Mouse (Mus musculus) kidney, postnatal 0 days (tissue): ENCODE measurements around the gene Pheta2. TPM values are rescaled to one million over a fixed set of nuclear protein-coding genes. Genes with fewer than 3 reads are reported as not detected.
A peak's percentile ranks its signal among the peaks of the same experiment; 100 is the strongest.

Experiments
- ATAC-seq: fragments of 200-750 bp; cut with Nextera tagmentation; replicated peaks from 2 replicates; pipeline ENCODE4 v1.8.0; 2017; ENCODE audit warnings: low read depth, moderate number of reproducible peaks, moderate TSS enrichment, moderate library complexity; ENCODE audit not compliant: low FRiP score
- DNase-seq: peaks from one replicate; pipeline ENCODE4 v3.0.0-alpha.2; 2016; ENCODE audit warnings: low spot score
- H3K27ac ChIP-seq: fragments of 300-500 bp; sonication (generic); 2 replicates; pipeline ENCODE4 v1.5.1; 2014; ENCODE audit warnings: mild to moderate bottlenecking
- H3K27me3 ChIP-seq: fragments of 300-500 bp; sonication (generic); 2 replicates; pipeline ENCODE4 v1.6.1; 2014; ENCODE audit warnings: low read length, mixed read lengths; ENCODE audit not compliant: insufficient read depth
- H3K36me3 ChIP-seq: fragments of 300-500 bp; sonication (generic); 2 replicates; pipeline ENCODE4 v1.6.1; 2014; ENCODE audit warnings: low read length, mixed read lengths; ENCODE audit not compliant: insufficient read depth
- H3K4me1 ChIP-seq: fragments of 300-500 bp; sonication (generic); replicated peaks from 2 replicates; pipeline ENCODE4 v1.6.1; 2014; ENCODE audit warnings: antibody characterized with exemption, low read length, mixed read lengths; ENCODE audit not compliant: insufficient read depth
- H3K4me2 ChIP-seq: fragments of 300-500 bp; sonication (generic); 2 replicates; pipeline ENCODE4 v1.6.1; 2014; ENCODE audit warnings: mild to moderate bottlenecking, low read length, moderate library complexity, mixed read lengths
- H3K4me3 ChIP-seq: fragments of 300-500 bp; sonication (generic); replicated peaks from 2 replicates; pipeline ENCODE4 v1.5.1; 2014; ENCODE audit warnings: low read depth, low read length
- H3K9ac ChIP-seq: fragments of 300-500 bp; sonication (generic); 2 replicates; pipeline ENCODE4 v1.6.1; 2014; ENCODE audit warnings: low read depth, low read length
- H3K9me3 ChIP-seq: fragments of 300-500 bp; sonication (generic); replicated peaks from 2 replicates; pipeline ENCODE4 v1.6.1; 2016; ENCODE audit warnings: low read length, inconsistent platforms, mixed read lengths
- CTCF ChIP-seq: IDR thresholded peaks from 2 replicates; pipeline ENCODE4 v1.5.1; 2016; ENCODE audit warnings: antibody characterized with exemption, low read depth, mild to moderate bottlenecking, moderate library complexity
- WGBS: fragments of 180-500 bp; shearing (Covaris S2); extraction: QIAGEN DNeasy Blood & Tissue Kit; methylation state at CpG from one replicate; pipeline ENCODE4 v1.1.7; 2014; 5-methylcytosine and 5-hydroxymethylcytosine counted together
- polyA plus RNA-seq: library from polyadenylated mRNA; unstranded; fragments of >200 nt; fragmentation: Nextera tagmentation; extraction: Ambion mirVana; gene quantifications from 2 replicates; pipeline ENCODE4 v1.2.1, GENCODE M21; 2015

Gene Pheta2
- polyA plus RNA-seq, 1 experiment from 2014 or later, result 7.4 TPM

DNA sequence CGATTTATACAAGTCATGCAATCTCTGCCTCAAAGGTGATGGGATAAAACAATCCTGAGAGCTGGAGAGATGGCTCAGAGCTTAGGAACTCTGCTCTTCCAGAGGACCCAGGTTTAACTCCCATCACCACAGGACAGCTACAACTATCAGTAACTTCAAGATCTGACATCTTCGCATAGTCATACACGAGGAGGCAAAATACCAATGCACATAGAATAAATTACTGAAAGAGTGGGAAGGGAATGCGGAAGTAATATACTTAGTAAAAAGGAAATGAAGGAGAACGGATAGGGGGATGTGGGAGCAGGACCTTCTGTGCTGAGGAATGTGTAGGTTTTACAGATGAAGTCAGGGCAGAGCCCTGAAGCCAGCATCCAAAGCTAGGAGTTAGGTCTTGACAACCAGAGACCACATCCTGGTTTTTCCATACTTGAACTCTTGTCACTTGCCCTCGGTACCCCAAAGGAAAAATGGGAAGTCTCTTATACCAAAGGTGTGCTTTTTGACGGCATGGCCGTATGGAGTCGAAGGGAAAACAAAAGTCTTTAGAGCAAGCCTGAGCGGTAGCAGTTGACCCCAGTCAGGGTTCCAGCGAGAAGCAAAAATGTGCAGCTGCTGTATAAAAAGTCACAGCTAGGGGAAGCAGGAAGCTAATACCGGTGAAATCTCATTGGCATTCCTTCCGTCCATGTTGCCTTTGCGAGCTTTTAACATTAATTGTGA lies 8.0 kb downstream of the Pheta2 start:
- H3K4me2 ChIP-seq, result peak overlapping the region; percentile 68
- H3K9ac ChIP-seq, result peak overlapping the region; percentile 76; the same call in 1 of the 2 replicates
- no peaks in the 10 kb centered on the region for H3K9me3 ChIP-seq
- H3K27ac ChIP-seq, result peak overlapping the region; percentile 92
- no peak for ATAC-seq
- WGBS, result 32% methylated on average over 14 of the region's 14 CpGs
- no peaks in the 10 kb centered on the region for H3K27me3 ChIP-seq
- H3K4me1 ChIP-seq, result peaks cover 27% of the 10 kb centered on the region
- peak overlapping the region; percentile 56 for H3K4me3 ChIP-seq
- peak; percentile 46; the same call in 1 of the 2 replicates for TF ChIP-seq CTCF
- DNase-seq, result peak; percentile 74
- H3K36me3 ChIP-seq, result peaks cover 34% of the 10 kb centered on the region

DNA sequence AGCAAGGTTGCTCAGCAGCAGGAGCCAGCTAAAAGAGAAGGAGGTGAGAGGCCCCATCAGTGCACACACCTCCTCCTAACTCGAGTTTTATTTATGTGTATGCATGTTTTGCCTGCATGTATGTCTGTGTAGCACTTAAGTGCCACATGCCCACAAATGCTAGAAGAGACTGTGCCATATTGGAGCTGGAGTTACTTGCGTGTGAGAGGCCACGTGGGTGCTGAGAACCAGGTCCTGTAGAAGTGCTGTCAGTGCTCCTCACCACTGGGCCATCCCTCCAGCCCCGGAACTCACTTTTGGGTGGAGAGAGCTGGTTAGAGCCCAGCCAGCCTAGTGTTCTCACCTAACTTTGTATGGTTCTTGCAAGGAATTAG lies 8.5 kb downstream of the Pheta2 start:
- H3K27ac ChIP-seq, result peak overlapping the region; percentile 92
- H3K4me1 ChIP-seq, result peaks cover 23% of the 10 kb centered on the region
- H3K9me3 ChIP-seq, result no peaks in the 10 kb centered on the region
- peak overlapping the region; percentile 68 for H3K4me2 ChIP-seq
- 72% methylated on average over 4 of the region's 4 CpGs for WGBS
- no peak for TF ChIP-seq CTCF
- no peaks in the 10 kb centered on the region for H3K27me3 ChIP-seq
- H3K36me3 ChIP-seq, result peaks cover 34% of the 10 kb centered on the region
- DNase-seq, result no peak
- ATAC-seq, result no peak
- peak overlapping the region; percentile 56 for H3K4me3 ChIP-seq
- peak overlapping the region; percentile 76; the same call in 1 of the 2 replicates for H3K9ac ChIP-seq

GRCm38 (mm10) chr15:82347852-82348251 lies 9.1 kb downstream of the Pheta2 start:
- Histone ChIP-seq H3K4me1 (peaks cover 25% of the 10 kb centered on the region), H3K36me3 (peaks cover 34% of the 10 kb centered on the region), H3K9ac (no peak overlapping the region), H3K9me3 (no peaks in the 10 kb centered on the region), H3K4me3 (no peak overlapping the region), H3K27me3 (no peaks in the 10 kb centered on the region), H3K4me2 (peak overlapping the region; percentile 68; the same call in 1 of the 2 replicates), H3K27ac (peak overlapping the region; percentile 92; the same call in 1 of the 2 replicates)
- DNase-seq (no peak), ATAC-seq (no peak)
- TF ChIP-seq CTCF, result no peak
- 94% methylated on average over 12 of the region's 12 CpGs for WGBS

DNA sequence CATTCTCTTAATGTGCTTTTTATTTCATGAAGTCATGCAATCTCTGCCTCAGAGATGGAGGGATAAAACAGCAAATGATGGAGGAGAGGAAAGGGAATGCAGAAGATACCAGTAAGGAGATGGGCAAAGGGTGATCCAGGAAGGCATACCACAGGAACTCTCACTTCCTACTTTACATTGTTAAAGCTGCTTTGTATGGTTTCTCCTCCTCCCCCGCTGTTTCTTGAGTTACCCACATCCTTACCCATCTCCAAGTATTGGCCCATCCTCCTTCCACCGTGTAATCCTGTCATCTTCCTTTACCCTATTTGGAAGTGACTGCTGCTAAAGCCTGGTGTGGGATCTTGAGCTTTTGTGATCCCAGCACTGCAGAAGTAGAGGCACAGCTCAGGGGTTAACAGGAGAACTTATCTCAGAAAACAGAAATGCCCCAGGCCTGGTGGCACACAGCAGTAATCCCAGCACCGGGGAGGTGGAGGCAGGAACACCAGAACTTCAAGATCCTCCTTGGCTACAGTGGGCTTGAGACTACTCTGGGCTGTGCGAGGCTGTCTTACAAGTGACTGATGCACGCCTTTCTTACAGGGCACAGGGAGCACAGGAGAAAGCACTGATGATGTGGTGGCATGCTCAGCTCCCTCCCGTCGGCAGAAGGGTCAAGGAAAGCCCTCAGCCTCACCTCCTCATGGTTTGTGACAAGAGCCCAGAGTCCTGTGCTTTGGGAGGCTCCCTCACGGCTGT lies 9.7 kb downstream of the Pheta2 start:
- Histone ChIP-seq H3K4me2 (no peak overlapping the region), H3K27ac (peak overlapping the region; percentile 92; the same call in 1 of the 2 replicates), H3K36me3 (peaks cover 34% of the 10 kb centered on the region), H3K9me3 (no peaks in the 10 kb centered on the region), H3K4me1 (peaks cover 27% of the 10 kb centered on the region), H3K9ac (no peak overlapping the region), H3K27me3 (no peaks in the 10 kb centered on the region), H3K4me3 (no peak overlapping the region)
- DNase-seq, result no peak
- no peak for ATAC-seq
- WGBS, result 83% methylated on average over 8 of the region's 8 CpGs
- TF ChIP-seq CTCF, result no peak

DNA sequence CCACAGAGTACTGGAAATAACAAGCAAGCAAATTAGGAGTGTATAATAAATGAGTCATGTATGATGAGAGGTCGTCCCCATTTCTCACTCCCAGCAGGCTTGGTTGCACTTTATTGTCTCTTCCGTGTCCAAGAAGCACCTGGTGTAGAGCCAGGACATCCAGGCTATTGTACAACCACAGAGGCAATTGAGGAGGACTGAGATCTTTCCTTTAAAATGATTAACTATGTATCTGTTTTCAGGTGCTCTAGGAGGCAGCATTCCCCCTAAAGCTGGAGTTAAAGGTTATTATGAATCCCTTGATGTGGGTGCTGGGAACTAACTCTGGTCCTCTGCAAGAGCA lies 10.2 kb downstream of the Pheta2 start:
- Histone ChIP-seq H3K36me3 (peaks cover 34% of the 10 kb centered on the region), H3K4me1 (peaks cover 23% of the 10 kb centered on the region), H3K9ac (no peak overlapping the region), H3K4me3 (no peak overlapping the region), H3K9me3 (no peaks in the 10 kb centered on the region), H3K4me2 (no peak overlapping the region), H3K27me3 (no peaks in the 10 kb centered on the region), H3K27ac (peak overlapping the region; percentile 25; the same call in 1 of the 2 replicates)
- DNase-seq (no peak), ATAC-seq (no peak)
- no peak for TF ChIP-seq CTCF
- WGBS, result 80% methylated on average over 2 of the region's 2 CpGs

- H3K4me1 ChIP-seq, result peaks cover 23% of the 10 kb centered on the region
- H3K9me3 ChIP-seq, result no peaks in the 10 kb centered on the region
- no peak overlapping the region for H3K9ac ChIP-seq
- peaks cover 34% of the 10 kb centered on the region for H3K36me3 ChIP-seq
- H3K27ac ChIP-seq, result peak overlapping the region; percentile 28; the same call in 1 of the 2 replicates
- DNase-seq (no peak), ATAC-seq (no peak)
- H3K27me3 ChIP-seq, result no peaks in the 10 kb centered on the region
- no peak for TF ChIP-seq CTCF
- no peak overlapping the region for H3K4me3 ChIP-seq
- H3K4me2 ChIP-seq, result no peak overlapping the region
- 82% methylated on average over 4 of the region's 4 CpGs for WGBS
Observed at GRCm38 (mm10) chr15:82350349-82350748, 11.6 kb downstream of the Pheta2 start.
